Mouse (Mus musculus) midbrain, embryonic 10.5 days (tissue): ENCODE measurements around the gene Atp2b2. TPM values are rescaled to one million over a fixed set of nuclear protein-coding genes. Genes with fewer than 3 reads are reported as not detected.

Source experiments
- DNase-seq: peaks from one replicate; pipeline ENCODE4 v3.0.0-alpha.2; 2017; ENCODE audit warnings: low spot score
- H3K27ac ChIP-seq: fragments of 300-500 bp; sonication (generic); replicated peaks from 2 replicates; pipeline ENCODE4 v1.5.1; 2016; ENCODE audit warnings: mild to moderate bottlenecking
- H3K27me3 ChIP-seq: fragments of 300-500 bp; sonication (generic); 2 replicates; pipeline ENCODE4 v1.6.1; 2016; ENCODE audit warnings: low read depth, mild to moderate bottlenecking; ENCODE audit not compliant: poor library complexity, severe bottlenecking
- H3K36me3 ChIP-seq: fragments of 300-500 bp; sonication (generic); 2 replicates; pipeline ENCODE4 v1.6.1; 2016; ENCODE audit warnings: mild to moderate bottlenecking, moderate library complexity
- H3K4me1 ChIP-seq: fragments of 300-500 bp; sonication (generic); 2 replicates; pipeline ENCODE4 v1.6.1; 2016
- H3K4me3 ChIP-seq: fragments of 300-500 bp; sonication (generic); 2 replicates; pipeline ENCODE4 v1.5.1; 2016; ENCODE audit warnings: mild to moderate bottlenecking, moderate library complexity
- H3K9me3 ChIP-seq: fragments of 300-500 bp; sonication (generic); replicated peaks from 2 replicates; pipeline ENCODE4 v1.6.1; 2016; ENCODE audit warnings: mild to moderate bottlenecking
- WGBS: fragments of 180-500 bp; shearing (Covaris S2); methylation state at CpG from one replicate; pipeline ENCODE4 v1.1.7; 2016; 5-methylcytosine and 5-hydroxymethylcytosine counted together
- polyA plus RNA-seq: library from polyadenylated mRNA; unstranded; fragments of >200 nt; fragmentation: Nextera tagmentation; extraction: Ambion mirVana; gene quantifications from 2 replicates; pipeline ENCODE4 v1.2.1, GENCODE M21; 2016

The Atp2b2 gene
- polyA plus RNA-seq, 1 experiment from 2014 or later: 1.1 TPM

- H3K27ac ChIP-seq: peak overlapping the region; percentile 42; the same call in 1 of the 2 replicates
- peaks cover 58% of the 10 kb centered on the region for H3K27me3 ChIP-seq
- peaks cover 54% of the 10 kb centered on the region for H3K4me1 ChIP-seq
- no peaks in the 10 kb centered on the region for H3K36me3 ChIP-seq
- 79% methylated on average over 8 of the region's 8 CpGs for WGBS
- H3K9me3 ChIP-seq: no peaks in the 10 kb centered on the region
- DNase-seq: no peak
- H3K4me3 ChIP-seq: no peak overlapping the region
Observed at GRCm38 (mm10) chr6:113934692-113935091, 107.7 kb downstream of the Atp2b2 start.

- Histone ChIP-seq H3K4me3 (no peak overlapping the region), H3K4me1 (peaks cover 48% of the 10 kb centered on the region), H3K36me3 (no peaks in the 10 kb centered on the region), H3K27me3 (peaks cover 47% of the 10 kb centered on the region), H3K27ac (no peak overlapping the region), H3K9me3 (no peaks in the 10 kb centered on the region)
- 71% methylated on average over 14 of the region's 14 CpGs for WGBS
- no peak for DNase-seq
Observed at GRCm38 (mm10) chr6:113933261-113934151, 108.9 kb downstream of the Atp2b2 start.

GRCm38 (mm10) chr6:113929191-113929875 is 113.1 kb downstream of the Atp2b2 start:
- DNase-seq: no peak
- Histone ChIP-seq H3K4me1 (peaks cover 14% of the 10 kb centered on the region), H3K27me3 (peaks cover 18% of the 10 kb centered on the region), H3K9me3 (no peaks in the 10 kb centered on the region), H3K36me3 (no peaks in the 10 kb centered on the region), H3K27ac (no peak overlapping the region), H3K4me3 (no peak overlapping the region)
- 86% methylated on average over 7 of the region's 8 CpGs for WGBS

- no peak overlapping the region for H3K27ac ChIP-seq
- 86% methylated on average over 4 of the region's 4 CpGs for WGBS
- H3K36me3 ChIP-seq: no peaks in the 10 kb centered on the region
- H3K4me3 ChIP-seq: no peak overlapping the region
- no peaks in the 10 kb centered on the region for H3K27me3 ChIP-seq
- no peak for DNase-seq
- H3K4me1 ChIP-seq: no peaks in the 10 kb centered on the region
- no peaks in the 10 kb centered on the region for H3K9me3 ChIP-seq
Observed at GRCm38 (mm10) chr6:113923249-113923648, 119.2 kb downstream of the Atp2b2 start.

- Histone ChIP-seq H3K27ac (no peak overlapping the region), H3K4me1 (no peaks in the 10 kb centered on the region), H3K27me3 (no peaks in the 10 kb centered on the region), H3K36me3 (no peaks in the 10 kb centered on the region), H3K4me3 (no peak overlapping the region), H3K9me3 (no peaks in the 10 kb centered on the region)
- 77% methylated on average over 5 of the region's 5 CpGs for WGBS
- DNase-seq: no peak
Observed at GRCm38 (mm10) chr6:113920466-113920865, 121.9 kb downstream of the Atp2b2 start.

GRCm38 (mm10) chr6:113912753-113913152 is 129.7 kb downstream of the Atp2b2 start:
- H3K27me3 ChIP-seq: no peaks in the 10 kb centered on the region
- 87% methylated on average over 3 of the region's 3 CpGs for WGBS
- no peak for DNase-seq
- H3K27ac ChIP-seq: no peak overlapping the region
- H3K36me3 ChIP-seq: no peaks in the 10 kb centered on the region
- no peaks in the 10 kb centered on the region for H3K9me3 ChIP-seq
- no peaks in the 10 kb centered on the region for H3K4me1 ChIP-seq
- no peak overlapping the region for H3K4me3 ChIP-seq

- H3K4me1 ChIP-seq: no peaks in the 10 kb centered on the region
- no peak for DNase-seq
- H3K27ac ChIP-seq: no peak overlapping the region
- H3K36me3 ChIP-seq: no peaks in the 10 kb centered on the region
- 74% methylated on average over 16 of the region's 16 CpGs for WGBS
- no peak overlapping the region for H3K4me3 ChIP-seq
- H3K9me3 ChIP-seq: no peaks in the 10 kb centered on the region
- no peaks in the 10 kb centered on the region for H3K27me3 ChIP-seq
Observed at GRCm38 (mm10) chr6:113911094-113911493, 131.3 kb downstream of the Atp2b2 start.

GRCm38 (mm10) chr6:113910411-113911055 is 131.9 kb downstream of the Atp2b2 start:
- 91% methylated on average over 3 of the region's 3 CpGs for WGBS
- Histone ChIP-seq H3K9me3 (no peaks in the 10 kb centered on the region), H3K27me3 (no peaks in the 10 kb centered on the region), H3K4me3 (no peak overlapping the region), H3K36me3 (no peaks in the 10 kb centered on the region), H3K4me1 (no peaks in the 10 kb centered on the region), H3K27ac (no peak overlapping the region)
- no peak for DNase-seq

- no peak for DNase-seq
- Histone ChIP-seq H3K4me1 (no peaks in the 10 kb centered on the region), H3K36me3 (no peaks in the 10 kb centered on the region), H3K27me3 (no peaks in the 10 kb centered on the region), H3K9me3 (no peaks in the 10 kb centered on the region), H3K27ac (no peak overlapping the region), H3K4me3 (no peak overlapping the region)
- 82% methylated on average over 5 of the region's 5 CpGs for WGBS
Observed at GRCm38 (mm10) chr6:113909836-113910235, 132.6 kb downstream of the Atp2b2 start.

- DNase-seq: no peak
- Histone ChIP-seq H3K4me1 (no peaks in the 10 kb centered on the region), H3K36me3 (no peaks in the 10 kb centered on the region), H3K27me3 (no peaks in the 10 kb centered on the region), H3K4me3 (no peak overlapping the region), H3K27ac (no peak overlapping the region), H3K9me3 (no peaks in the 10 kb centered on the region)
Observed at GRCm38 (mm10) chr6:113908066-113908465, 134.3 kb downstream of the Atp2b2 start.

GRCm38 (mm10) chr6:113904406-113904805 is 138.0 kb downstream of the Atp2b2 start:
- WGBS: 86% methylated on average over 5 of the region's 5 CpGs
- Histone ChIP-seq H3K4me3 (no peak overlapping the region), H3K36me3 (no peaks in the 10 kb centered on the region)

GRCm38 (mm10) chr6:113896023-113896422 is 146.4 kb downstream of the Atp2b2 start:
- no peaks in the 10 kb centered on the region for H3K9me3 ChIP-seq
- no peak overlapping the region for H3K27ac ChIP-seq
- no peaks in the 10 kb centered on the region for H3K36me3 ChIP-seq
- peaks cover 8% of the 10 kb centered on the region for H3K4me1 ChIP-seq
- H3K4me3 ChIP-seq: no peak overlapping the region
- WGBS: 94% methylated on average over 4 of the region's 4 CpGs
- DNase-seq: no peak
- H3K27me3 ChIP-seq: peaks cover 34% of the 10 kb centered on the region

More at GRCm38 (mm10) chr6:113904406-113904805, 138.0 kb downstream of the Atp2b2 start:
- Histone ChIP-seq H3K27ac (no peak overlapping the region), H3K9me3 (no peaks in the 10 kb centered on the region), H3K4me1 (no peaks in the 10 kb centered on the region), H3K27me3 (no peaks in the 10 kb centered on the region)
- no peak for DNase-seq
